Mouse (Mus musculus) forebrain, embryonic 11.5 days (tissue): Measurements from ENCODE around the gene Tshr. TPM values are rescaled to one million over a fixed set of nuclear protein-coding genes. Genes with fewer than 3 reads are reported as not detected.
"Not testable (repeated sequence)": the region's sequence is repeated elsewhere in the genome, so short reads cannot be mapped to it uniquely, and the experiment has no call there.

ENCODE experiments used
- ATAC-seq: fragments of 200-750 bp; cut with Nextera tagmentation; replicated peaks from 2 replicates; pipeline ENCODE4 v1.8.0; 2017; ENCODE audit warnings: moderate TSS enrichment; ENCODE audit not compliant: low FRiP score
- DNase-seq: peaks from one replicate; pipeline ENCODE4 v3.0.0-alpha.2; 2017; ENCODE audit warnings: low spot score
- H3K27ac ChIP-seq: fragments of 300-500 bp; sonication (generic); 2 replicates; pipeline ENCODE4 v1.5.1; 2014; ENCODE audit warnings: low read depth, low read length
- H3K27me3 ChIP-seq: fragments of 300-500 bp; sonication (generic); 2 replicates; pipeline ENCODE4 v1.6.1; 2014; ENCODE audit warnings: mild to moderate bottlenecking, low read length, mixed read lengths; ENCODE audit not compliant: control insufficient read depth, insufficient read depth
- H3K36me3 ChIP-seq: fragments of 300-500 bp; sonication (generic); 2 replicates; pipeline ENCODE4 v1.6.1; 2014; ENCODE audit warnings: mild to moderate bottlenecking, low read length, moderate library complexity, mixed read lengths; ENCODE audit not compliant: control insufficient read depth, insufficient read depth
- H3K4me1 ChIP-seq: fragments of 300-500 bp; sonication (generic); replicated peaks from 2 replicates; pipeline ENCODE4 v1.6.1; 2014; ENCODE audit warnings: low read length, mixed read lengths; ENCODE audit not compliant: control insufficient read depth, insufficient read depth
- H3K4me2 ChIP-seq: fragments of 300-500 bp; sonication (generic); 2 replicates; pipeline ENCODE4 v1.6.1; 2014; ENCODE audit warnings: low read depth, mild to moderate bottlenecking, low read length, moderate library complexity, mixed read lengths; ENCODE audit not compliant: severe bottlenecking
- H3K4me3 ChIP-seq: fragments of 300-500 bp; sonication (generic); 2 replicates; pipeline ENCODE4 v1.5.1; 2014; ENCODE audit warnings: low read depth, low read length
- H3K9ac ChIP-seq: fragments of 300-500 bp; sonication (generic); 2 replicates; pipeline ENCODE4 v1.6.1; 2014; ENCODE audit warnings: low read length
- H3K9me3 ChIP-seq: fragments of 300-500 bp; sonication (generic); 2 replicates; pipeline ENCODE4 v1.6.1; 2016; ENCODE audit warnings: low read length, mixed read lengths; ENCODE audit not compliant: control insufficient read depth
- WGBS: fragments of 180-500 bp; shearing (Covaris S2); extraction: QIAGEN DNeasy Blood & Tissue Kit; methylation state at CpG from one replicate; pipeline ENCODE4 v1.1.7; 2014; 5-methylcytosine and 5-hydroxymethylcytosine counted together
- polyA plus RNA-seq: library from polyadenylated mRNA; unstranded; fragments of >200 nt; fragmentation: Nextera tagmentation; extraction: Ambion mirVana; gene quantifications from 2 replicates; pipeline ENCODE4 v1.2.1, GENCODE M21; 2014

Gene Tshr
- 0.31 and 0.36 TPM in 2 replicates for polyA plus RNA-seq

GRCm38 (mm10) chr12:91384281-91385017 lies at the start of gene Tshr, which contains the start of gene Cep128:
Gene Tshr, plus strand, starts transcription at chr12:91384563.
Gene Cep128, minus strand, starts transcription at chr12:91384409.
- 2% methylated on average over 27 of the region's 27 CpGs for WGBS
- H3K4me3 ChIP-seq: peak within 1 kb of the TSS; percentile 68
- H3K27me3 ChIP-seq: no peaks in the 10 kb centered on the region
- no peaks in the 10 kb centered on the region for H3K36me3 ChIP-seq
- peak within 1 kb of the TSS; percentile 79 for H3K4me2 ChIP-seq
- no peaks in the 10 kb centered on the region; the same call in 1 of the 2 replicates for H3K4me1 ChIP-seq
- no peak within 1 kb of the TSS for H3K27ac ChIP-seq
- peak; percentile 100 for ATAC-seq
- peak; percentile 96 for DNase-seq
- H3K9ac ChIP-seq: peak within 1 kb of the TSS; percentile 61
- H3K9me3 ChIP-seq: no peaks in the 10 kb centered on the region

DNA sequence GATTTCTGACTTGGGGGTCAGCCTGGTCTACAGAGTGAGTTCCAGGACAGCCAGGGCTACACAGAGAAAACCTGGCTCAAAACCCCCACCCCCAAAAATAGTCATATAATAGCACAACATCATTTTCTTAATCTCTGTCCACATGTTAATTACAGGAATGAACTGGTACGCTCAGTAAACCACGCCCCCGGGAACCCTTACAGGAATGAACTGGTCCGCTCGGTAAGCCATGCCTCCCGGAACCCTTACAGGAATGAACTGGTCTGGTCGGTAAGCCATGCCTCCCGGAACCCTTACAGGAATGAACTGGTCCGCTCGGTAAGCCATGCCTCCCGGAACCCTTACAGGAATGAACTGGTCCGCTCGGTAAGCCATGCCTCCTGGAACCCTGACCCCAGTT lies 45.7 kb upstream of the Tshr start:
- 94% methylated on average over 13 of the region's 13 CpGs for WGBS
- not testable (repeated sequence) for H3K4me1 ChIP-seq, H3K27ac ChIP-seq, H3K9me3 ChIP-seq, H3K27me3 ChIP-seq, ATAC-seq, H3K9ac ChIP-seq, H3K36me3 ChIP-seq, H3K4me3 ChIP-seq, H3K4me2 ChIP-seq, DNase-seq

- H3K36me3 ChIP-seq: no peaks in the 10 kb centered on the region
- DNase-seq (no peak), ATAC-seq (no peak)
- no peak overlapping the region for H3K4me3 ChIP-seq
- no peak overlapping the region for H3K4me2 ChIP-seq
- H3K9me3 ChIP-seq: peaks cover 3% of the 10 kb centered on the region; the same call in 1 of the 2 replicates
- H3K27ac ChIP-seq: no peak overlapping the region
- 83% methylated on average over 8 of the region's 8 CpGs for WGBS
- no peak overlapping the region for H3K9ac ChIP-seq
- no peaks in the 10 kb centered on the region for H3K27me3 ChIP-seq
- no peaks in the 10 kb centered on the region for H3K4me1 ChIP-seq
Observed at GRCm38 (mm10) chr12:91353783-91354182, 30.6 kb upstream of the Tshr start.

- H3K9ac ChIP-seq: no peak overlapping the region
- H3K4me1 ChIP-seq: no peaks in the 10 kb centered on the region
- H3K9me3 ChIP-seq: no peaks in the 10 kb centered on the region
- no peak overlapping the region for H3K4me3 ChIP-seq
- DNase-seq (no peak), ATAC-seq (no peak)
- no peaks in the 10 kb centered on the region; the same call in 1 of the 2 replicates for H3K36me3 ChIP-seq
- no peak overlapping the region for H3K4me2 ChIP-seq
- no peak overlapping the region for H3K27ac ChIP-seq
- no peaks in the 10 kb centered on the region for H3K27me3 ChIP-seq
- 94% methylated on average over 3 of the region's 3 CpGs for WGBS
Observed at GRCm38 (mm10) chr12:91369173-91369572, 15.2 kb upstream of the Tshr start.

DNA sequence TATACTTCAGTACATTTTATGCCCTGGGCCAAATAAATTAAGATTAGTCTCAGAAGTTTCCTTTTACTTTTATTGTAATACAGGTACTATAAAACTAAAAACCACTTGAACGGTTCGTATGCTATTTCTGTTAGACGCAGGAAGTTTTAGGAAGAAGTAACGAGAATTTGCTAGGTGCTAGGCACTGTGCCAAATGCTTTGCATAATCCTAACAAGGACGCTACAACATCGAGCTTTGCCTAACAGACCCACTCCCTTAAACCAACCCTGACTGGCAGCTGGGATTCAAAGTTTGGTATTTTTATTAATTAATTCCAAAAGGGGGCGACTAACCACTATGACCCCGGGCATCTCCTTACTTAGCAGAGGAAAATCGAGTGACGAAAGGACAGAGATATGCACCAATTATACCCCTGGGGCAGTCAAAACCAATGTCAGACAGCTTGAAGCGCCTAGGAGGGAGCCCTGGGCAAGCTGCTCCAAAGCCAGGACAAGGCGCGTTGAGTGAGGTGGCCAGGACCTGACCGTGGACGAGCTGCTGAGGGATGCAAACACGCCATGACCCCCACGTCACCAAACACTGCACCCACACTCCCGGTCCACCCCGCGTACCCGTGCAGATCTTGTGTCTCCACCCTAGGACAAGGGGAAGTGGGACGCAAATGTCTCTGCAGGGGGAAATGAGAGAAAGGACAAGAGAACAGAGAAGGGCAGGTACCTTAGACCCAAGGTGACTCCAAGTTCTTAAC lies 673 bp upstream of the Tshr start:
- Histone ChIP-seq H3K27me3 (no peaks in the 10 kb centered on the region), H3K9me3 (no peaks in the 10 kb centered on the region), H3K9ac (peak overlapping the region; percentile 61), H3K4me3 (peak overlapping the region; percentile 68), H3K36me3 (no peaks in the 10 kb centered on the region), H3K27ac (no peak overlapping the region), H3K4me2 (peak overlapping the region; percentile 79), H3K4me1 (no peaks in the 10 kb centered on the region; the same call in 1 of the 2 replicates)
- 8% methylated on average over 22 of the region's 22 CpGs for WGBS
- DNase-seq (no peak), ATAC-seq (peak; percentile 67)

GRCm38 (mm10) chr12:91400232-91401048 lies 16.1 kb downstream of the Tshr start:
- ATAC-seq (peak; percentile 93), DNase-seq (peak; percentile 89)
- H3K27ac ChIP-seq: no peak overlapping the region
- 1% methylated on average over 38 of the region's 38 CpGs for WGBS
- H3K36me3 ChIP-seq: no peaks in the 10 kb centered on the region
- peak overlapping the region; percentile 74 for H3K4me2 ChIP-seq
- H3K4me1 ChIP-seq: peaks cover 3% of the 10 kb centered on the region; the same call in 1 of the 2 replicates
- no peaks in the 10 kb centered on the region for H3K9me3 ChIP-seq
- peak overlapping the region; percentile 40 for H3K4me3 ChIP-seq
- H3K9ac ChIP-seq: peak overlapping the region; percentile 47
- peaks cover 9% of the 10 kb centered on the region for H3K27me3 ChIP-seq

DNA sequence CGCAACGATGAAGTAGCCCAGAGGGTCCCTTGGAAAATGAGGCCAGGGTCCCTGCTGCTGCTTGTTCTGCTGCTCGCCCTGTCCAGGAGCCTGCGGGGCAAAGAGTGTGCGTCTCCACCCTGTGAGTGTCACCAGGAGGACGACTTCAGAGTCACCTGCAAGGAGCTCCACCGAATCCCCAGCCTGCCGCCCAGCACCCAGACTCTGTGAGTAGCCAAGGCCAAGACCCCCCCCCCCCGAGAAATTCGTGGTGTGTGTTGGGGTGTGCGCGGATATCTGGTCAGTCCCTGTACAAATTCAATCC lies 16.6 kb downstream of the Tshr start:
- no peak overlapping the region for H3K27ac ChIP-seq
- peaks cover 9% of the 10 kb centered on the region for H3K27me3 ChIP-seq
- no peaks in the 10 kb centered on the region for H3K9me3 ChIP-seq
- peak overlapping the region; percentile 74 for H3K4me2 ChIP-seq
- ATAC-seq: no peak
- H3K36me3 ChIP-seq: no peaks in the 10 kb centered on the region
- WGBS: 6% methylated on average over 12 of the region's 12 CpGs
- H3K4me3 ChIP-seq: peak overlapping the region; percentile 40
- no peak for DNase-seq
- peak overlapping the region; percentile 47 for H3K9ac ChIP-seq
- peaks cover 3% of the 10 kb centered on the region; the same call in 1 of the 2 replicates for H3K4me1 ChIP-seq

- DNase-seq: no peak
- Histone ChIP-seq H3K4me3 (no peak overlapping the region), H3K9ac (no peak overlapping the region), H3K36me3 (no peaks in the 10 kb centered on the region), H3K9me3 (no peaks in the 10 kb centered on the region), H3K4me2 (no peak overlapping the region), H3K4me1 (0 out of 2 replicates have a peak, but pooled peaks cover 4% of the 10 kb centered on the region), H3K27ac (no peak overlapping the region), H3K27me3 (no peaks in the 10 kb centered on the region)
- no peak for ATAC-seq
- WGBS: 75% methylated on average over 4 of the region's 4 CpGs
Observed at GRCm38 (mm10) chr12:91410306-91410705, 25.9 kb downstream of the Tshr start.
